Mouse (Mus musculus): ENCODE data around the gene Gfi1b. TPM values are rescaled to one million over a fixed set of nuclear protein-coding genes. Genes with fewer than 3 reads are reported as not detected.

The Gfi1b gene
- polyA plus RNA-seq, 1 experiment from 2014 or later, result not detected

DNA sequence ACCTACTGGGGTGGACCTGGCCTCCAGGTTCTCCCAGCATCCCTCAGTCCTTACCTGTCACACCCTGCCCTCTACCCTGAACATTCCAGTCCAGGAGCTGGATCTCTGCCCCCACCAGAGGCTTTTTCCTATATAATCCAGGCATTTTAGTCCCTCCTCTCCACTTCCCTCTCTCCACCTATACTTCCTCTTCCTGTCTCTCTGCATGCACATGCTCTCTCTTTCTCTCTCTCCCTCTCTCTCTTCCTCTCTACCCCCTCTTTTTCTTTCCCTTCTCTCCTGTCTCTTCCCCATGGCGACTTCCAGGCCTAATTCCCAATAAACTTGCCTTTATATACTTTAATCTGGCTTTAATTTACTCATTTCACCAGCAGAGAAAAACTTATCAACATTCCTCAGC is 33.2 kb downstream of the Gfi1b start:
- no peaks in the 10 kb centered on the region for H3K36me3 ChIP-seq (ENCODE audit: control insufficient read depth, insufficient read depth)
- 44% methylated on average over 1 of the region's 1 CpGs for WGBS
- H3K4me2 ChIP-seq (replicated peaks; ENCODE audit: low read depth), result no peak overlapping the region

DNA sequence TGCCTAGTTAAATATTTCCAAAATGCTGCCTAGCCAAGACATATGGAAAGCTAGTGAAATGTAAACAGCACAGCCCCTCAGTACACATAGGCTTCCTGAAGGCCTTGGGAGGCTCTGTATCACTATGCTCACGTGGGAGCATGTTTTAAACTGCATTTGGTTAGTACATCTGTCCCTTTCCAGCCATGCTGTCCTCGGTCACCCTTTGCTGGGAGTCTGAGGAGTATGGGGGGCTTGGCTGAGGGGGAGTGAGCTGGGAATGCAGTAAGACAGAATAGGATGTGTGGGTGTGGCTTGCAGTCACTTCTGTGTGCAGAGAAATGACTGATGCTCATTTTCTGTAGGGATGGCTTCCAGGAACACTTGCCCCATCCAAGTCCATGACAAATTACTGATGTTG is 36.1 kb downstream of the Gfi1b start:
- Histone ChIP-seq H3K4me1 (replicated peaks; ENCODE audit: control insufficient read depth, insufficient read depth, low read length) (0 out of 2 replicates have a peak, but pooled peaks cover 3% of the 10 kb centered on the region), H3K27me3 (replicated peaks; ENCODE audit: control insufficient read depth, insufficient read depth, low read length) (no peaks in the 10 kb centered on the region), H3K9me3 (ENCODE audit: control insufficient read depth) (no peaks in the 10 kb centered on the region), H3K9ac (ENCODE audit: low read depth, low read length) (no peak overlapping the region), H3K27ac (ENCODE audit: low read depth, low read length) (no peak overlapping the region), H3K4me2 (replicated peaks; ENCODE audit: low read depth) (no peak overlapping the region), H3K4me3 (ENCODE audit: low read depth, low read length) (no peak overlapping the region), H3K36me3 (ENCODE audit: control insufficient read depth, insufficient read depth) (no peaks in the 10 kb centered on the region)
- no peak for TF ChIP-seq CTCF (IDR thresholded peaks at IDR 0.05; ENCODE audit: low read depth)
- ATAC-seq, result no peak
- 22% methylated on average over 2 of the region's 2 CpGs for WGBS

More for the DNA sequence above, 33.2 kb downstream of the Gfi1b start:
- Histone ChIP-seq H3K27me3 (replicated peaks; ENCODE audit: control insufficient read depth, insufficient read depth, low read length) (no peaks in the 10 kb centered on the region), H3K9me3 (ENCODE audit: control insufficient read depth) (no peaks in the 10 kb centered on the region), H3K27ac (ENCODE audit: low read depth, low read length) (no peak overlapping the region), H3K4me1 (replicated peaks; ENCODE audit: control insufficient read depth, insufficient read depth, low read length) (no peaks in the 10 kb centered on the region), H3K9ac (ENCODE audit: low read depth, low read length) (no peak overlapping the region), H3K4me3 (ENCODE audit: low read depth, low read length) (no peak overlapping the region)
- TF ChIP-seq CTCF (IDR thresholded peaks at IDR 0.05; ENCODE audit: low read depth), result no peak
- ATAC-seq, result no peak

- no peaks in the 10 kb centered on the region for H3K9me3 ChIP-seq (ENCODE audit: control insufficient read depth)
- ATAC-seq, result no peak
- H3K4me3 ChIP-seq (ENCODE audit: low read depth, low read length), result no peak overlapping the region
- H3K4me2 ChIP-seq (replicated peaks; ENCODE audit: low read depth), result no peak overlapping the region
- H3K27me3 ChIP-seq (replicated peaks; ENCODE audit: control insufficient read depth, insufficient read depth, low read length), result no peaks in the 10 kb centered on the region
- H3K4me1 ChIP-seq (replicated peaks; ENCODE audit: control insufficient read depth, insufficient read depth, low read length), result 0 out of 2 replicates have a peak, but pooled peaks cover 3% of the 10 kb centered on the region
- peak; percentile 100 for TF ChIP-seq CTCF (IDR thresholded peaks at IDR 0.05; ENCODE audit: low read depth)
- WGBS, result 17% methylated on average over 6 of the region's 6 CpGs
- no peak overlapping the region for H3K27ac ChIP-seq (ENCODE audit: low read depth, low read length)
- no peak overlapping the region for H3K9ac ChIP-seq (ENCODE audit: low read depth, low read length)
- H3K36me3 ChIP-seq (ENCODE audit: control insufficient read depth, insufficient read depth), result no peaks in the 10 kb centered on the region; the same call in 1 of the 2 replicates
Observed at GRCm38 (mm10) chr2:28585043-28585571, 36.7 kb downstream of the Gfi1b start.

DNA sequence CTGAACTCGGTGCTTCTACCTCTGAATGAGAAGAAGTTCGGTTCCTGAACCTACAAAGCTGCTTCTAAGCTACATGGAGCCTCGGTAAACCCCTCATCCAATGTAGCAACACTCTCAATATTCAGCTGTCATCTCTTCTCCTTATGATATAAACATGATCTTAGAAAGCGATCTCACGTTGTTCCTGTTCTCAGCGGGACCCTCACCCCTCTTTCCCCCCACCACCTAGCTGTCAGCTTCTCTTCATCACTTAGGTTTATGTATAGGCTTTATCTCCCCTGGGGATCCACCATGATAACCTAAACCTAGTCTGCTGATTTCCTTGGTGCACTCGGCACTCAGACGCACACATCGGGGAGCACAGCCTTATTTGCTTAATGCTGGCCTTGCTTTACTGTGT is 38.1 kb downstream of the Gfi1b start, which contains the start of gene Gtf3c5:
TSS of gene Gtf3c5 (minus strand) at position 101 of the 400 bp plus-strand sequence.
- peak within 1 kb of the TSS; percentile 58 for H3K9ac ChIP-seq (ENCODE audit: low read depth, low read length)
- WGBS, result 77% methylated on average over 9 of the region's 9 CpGs
- TF ChIP-seq CTCF (IDR thresholded peaks at IDR 0.05; ENCODE audit: low read depth), result no peak

DNA sequence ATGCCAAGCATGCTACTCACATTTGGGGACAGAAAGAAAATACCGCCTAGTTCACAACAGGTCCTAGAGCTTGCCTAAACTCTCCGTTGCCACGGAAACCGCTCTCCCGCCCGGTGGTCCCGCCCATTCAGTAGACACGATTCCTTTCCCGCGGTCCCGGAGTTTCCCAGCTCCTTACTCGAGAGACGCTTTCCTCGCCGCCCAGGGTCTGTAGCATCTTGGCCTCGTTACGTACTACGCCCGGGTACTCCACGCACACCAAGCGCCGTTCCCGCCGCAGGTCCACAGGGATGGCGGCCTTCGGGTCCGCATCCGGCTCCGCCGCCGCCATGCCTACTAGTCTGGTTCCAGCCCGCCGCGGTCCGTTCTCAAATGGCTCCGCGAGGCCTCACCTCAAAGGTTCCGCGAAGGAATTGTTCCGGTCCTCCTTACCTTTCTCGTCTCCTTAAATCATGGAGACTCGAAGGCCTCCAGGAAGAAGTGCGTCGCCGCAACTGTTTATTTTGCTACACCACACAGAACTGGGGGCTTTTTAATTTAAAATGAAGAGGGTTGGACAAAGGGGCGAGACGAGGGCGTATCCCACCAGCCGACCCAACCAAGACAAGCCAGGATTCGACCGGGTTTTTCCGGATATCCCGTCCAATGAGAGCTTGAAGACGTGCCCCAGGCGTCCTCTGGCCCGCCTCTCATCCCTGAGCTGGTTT is 39.0 kb downstream of the Gfi1b start:
- H3K4me3 ChIP-seq (ENCODE audit: low read depth, low read length), result peak overlapping the region; percentile 79
- under 1% methylated on average over 56 of the region's 56 CpGs for WGBS
- H3K27ac ChIP-seq (ENCODE audit: low read depth, low read length), result peak overlapping the region; percentile 73
- H3K4me2 ChIP-seq (replicated peaks; ENCODE audit: low read depth), result peak overlapping the region; percentile 77
- no peaks in the 10 kb centered on the region for H3K27me3 ChIP-seq (replicated peaks; ENCODE audit: control insufficient read depth, insufficient read depth, low read length)
- peak; percentile 89 for ATAC-seq
- H3K4me1 ChIP-seq (replicated peaks; ENCODE audit: control insufficient read depth, insufficient read depth, low read length), result 0 out of 2 replicates have a peak, but pooled peaks cover 3% of the 10 kb centered on the region
- TF ChIP-seq CTCF (IDR thresholded peaks at IDR 0.05; ENCODE audit: low read depth), result no peak
- peaks cover 18% of the 10 kb centered on the region; the same call in 1 of the 2 replicates for H3K36me3 ChIP-seq (ENCODE audit: control insufficient read depth, insufficient read depth)
- no peaks in the 10 kb centered on the region for H3K9me3 ChIP-seq (ENCODE audit: control insufficient read depth)
- H3K9ac ChIP-seq (ENCODE audit: low read depth, low read length), result peak overlapping the region; percentile 58

More for the DNA sequence above, 38.1 kb downstream of the Gfi1b start, which contains the start of gene Gtf3c5:
- no peak for ATAC-seq
- H3K4me3 ChIP-seq (ENCODE audit: low read depth, low read length), result peak within 1 kb of the TSS; percentile 79
- 0 out of 2 replicates have a peak, but pooled peaks cover 3% of the 10 kb centered on the region for H3K4me1 ChIP-seq (replicated peaks; ENCODE audit: control insufficient read depth, insufficient read depth, low read length)
- H3K27me3 ChIP-seq (replicated peaks; ENCODE audit: control insufficient read depth, insufficient read depth, low read length), result no peaks in the 10 kb centered on the region
- no peaks in the 10 kb centered on the region for H3K9me3 ChIP-seq (ENCODE audit: control insufficient read depth)
- H3K4me2 ChIP-seq (replicated peaks; ENCODE audit: low read depth), result peak within 1 kb of the TSS; percentile 77
- peaks cover 14% of the 10 kb centered on the region; the same call in 1 of the 2 replicates for H3K36me3 ChIP-seq (ENCODE audit: control insufficient read depth, insufficient read depth)
- peak within 1 kb of the TSS; percentile 73 for H3K27ac ChIP-seq (ENCODE audit: low read depth, low read length)

DNA sequence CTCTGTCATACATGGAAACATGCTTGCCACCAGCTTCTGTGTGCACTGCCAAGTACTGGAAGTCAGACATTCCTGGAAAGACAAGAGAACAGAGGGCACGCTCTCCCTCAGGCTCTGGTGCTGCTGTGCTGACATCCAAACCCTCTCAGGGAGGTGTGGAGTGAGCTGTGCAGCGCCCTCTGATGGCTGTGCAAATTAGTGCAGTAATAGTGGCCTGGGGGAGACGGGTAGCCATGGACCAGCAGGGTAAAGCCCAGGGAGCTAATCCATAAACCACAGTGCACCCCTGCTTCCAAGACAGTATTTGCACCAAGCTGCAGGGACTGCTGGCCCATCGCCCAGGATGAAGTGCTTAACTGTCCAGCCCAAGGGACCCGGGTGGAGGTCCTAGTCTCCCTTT is 43.8 kb downstream of the Gfi1b start:
- H3K4me2 ChIP-seq (replicated peaks; ENCODE audit: low read depth), result no peak overlapping the region
- H3K4me1 ChIP-seq (replicated peaks; ENCODE audit: control insufficient read depth, insufficient read depth, low read length), result no peaks in the 10 kb centered on the region
- 66% methylated on average over 5 of the region's 5 CpGs for WGBS
- no peak overlapping the region for H3K27ac ChIP-seq (ENCODE audit: low read depth, low read length)
- no peak overlapping the region for H3K9ac ChIP-seq (ENCODE audit: low read depth, low read length)
- H3K27me3 ChIP-seq (replicated peaks; ENCODE audit: control insufficient read depth, insufficient read depth, low read length), result no peaks in the 10 kb centered on the region
- peaks cover 59% of the 10 kb centered on the region for H3K36me3 ChIP-seq (ENCODE audit: control insufficient read depth, insufficient read depth)
- ATAC-seq, result no peak
- no peaks in the 10 kb centered on the region for H3K9me3 ChIP-seq (ENCODE audit: control insufficient read depth)
- no peak overlapping the region for H3K4me3 ChIP-seq (ENCODE audit: low read depth, low read length)
- TF ChIP-seq CTCF (IDR thresholded peaks at IDR 0.05; ENCODE audit: low read depth), result peak; percentile 64

All from intestine, postnatal 0 days (tissue).